28 mouse cellular contexts compared by ENCODE assay signal in the genomic region with DNA sequence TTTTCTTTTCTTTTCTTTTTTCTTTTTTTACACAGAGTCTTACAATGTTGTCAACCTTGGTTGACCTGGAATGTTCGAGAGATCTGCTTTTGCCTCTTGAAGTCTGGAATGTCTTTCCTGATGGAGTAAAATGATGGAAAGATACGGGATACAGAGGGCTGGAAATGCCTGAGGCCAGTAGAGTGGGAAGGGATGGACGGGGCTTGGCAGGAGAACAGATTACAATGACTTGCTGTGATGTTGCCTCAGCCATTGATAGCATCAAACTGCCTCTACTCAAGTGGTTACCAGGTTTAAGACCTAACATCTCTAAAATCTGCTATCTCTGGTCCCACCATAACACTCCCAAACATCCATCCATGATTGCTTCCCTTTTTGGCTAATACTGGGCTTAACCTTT. TPM values are rescaled to one million over a fixed set of nuclear protein-coding genes. Genes with fewer than 3 reads are reported as not detected.
"Had no signal": no experiment of that assay in that cellular context is flagged by ENCODE, and none has a peak within 500 bp of the region (broad histone marks: within the 10 kb centered on the region; RNA-seq: fewer than 3 reads in every experiment).

No protein-coding gene starts in this region.

- H3K27ac ChIP-seq: heart, embryonic 10.5 days; hindbrain, embryonic 13.5 days; hindbrain, embryonic 15.5 days; hindbrain, postnatal 0 days; kidney, embryonic 15.5 days; kidney, postnatal 0 days; left cerebral cortex, adult 2 months; limb, embryonic 10.5 days; limb, embryonic 12.5 days; liver, embryonic 14.5 days had no signal

- H3K4me1 ChIP-seq: hindbrain, embryonic 13.5 days; hindbrain, embryonic 15.5 days; limb, embryonic 10.5 days; limb, embryonic 12.5 days had no signal

- ATAC-seq: hindbrain, postnatal 0 days; intestine, embryonic 16.5 days had no signal

- H3K36me3 ChIP-seq: heart, embryonic 10.5 days; heart, embryonic 12.5 days; hindbrain, embryonic 13.5 days; hindbrain, embryonic 15.5 days; kidney, embryonic 15.5 days; limb, embryonic 10.5 days; limb, embryonic 12.5 days had no signal

- DNase-seq: gastrocnemius, postnatal 14 days; gastrocnemius, postnatal 36 days; heart, adult 18-20 months; heart, postnatal 10 days; heart, postnatal 36 days; kidney, adult 11 months; kidney, adult 2 months; kidney, adult 9 months; kidney, postnatal 14 days; kidney, postnatal 36 days; liver had no signal

- H3K9ac ChIP-seq: heart, embryonic 12.5 days; hindbrain, embryonic 13.5 days; hindbrain, embryonic 15.5 days; kidney, embryonic 15.5 days; limb, embryonic 12.5 days; liver, embryonic 14.5 days had no signal

- H3K4me3 ChIP-seq: heart, embryonic 10.5 days; heart, embryonic 12.5 days; hindbrain, embryonic 13.5 days; hindbrain, embryonic 15.5 days; kidney, embryonic 15.5 days; left cerebral cortex, adult 2 months; limb, embryonic 10.5 days; limb, embryonic 12.5 days had no signal

- H3K4me2 ChIP-seq: heart, embryonic 12.5 days; hindbrain, embryonic 13.5 days; hindbrain, embryonic 15.5 days; kidney, embryonic 15.5 days; limb, embryonic 12.5 days; liver, embryonic 11.5 days had no signal

- H3K9me3 ChIP-seq: heart, embryonic 10.5 days; heart, embryonic 12.5 days; hindbrain, embryonic 13.5 days; hindbrain, embryonic 15.5 days; kidney, embryonic 15.5 days; limb, embryonic 10.5 days; limb, embryonic 12.5 days had no signal

RNA-seq across cellular contexts. Expression of a gene that starts 20.9 kb away (rescaled TPM):
- polyA plus RNA-seq: heart, embryonic 14.5 days; heart, embryonic 16.5 days; intestine, embryonic 14.5 days; intestine, embryonic 16.5 days; large intestine, adult 2 months; liver, embryonic 11.5 days had no signal
